Mouse (Mus musculus): ENCODE data around the gene L2hgdh. TPM values are rescaled to one million over a fixed set of nuclear protein-coding genes. Genes with fewer than 3 reads are reported as not detected.

Gene L2hgdh
- total and polyA plus RNA-seq, 3 experiments: 2.2 to 21.2 (median 10.1) TPM

DNA sequence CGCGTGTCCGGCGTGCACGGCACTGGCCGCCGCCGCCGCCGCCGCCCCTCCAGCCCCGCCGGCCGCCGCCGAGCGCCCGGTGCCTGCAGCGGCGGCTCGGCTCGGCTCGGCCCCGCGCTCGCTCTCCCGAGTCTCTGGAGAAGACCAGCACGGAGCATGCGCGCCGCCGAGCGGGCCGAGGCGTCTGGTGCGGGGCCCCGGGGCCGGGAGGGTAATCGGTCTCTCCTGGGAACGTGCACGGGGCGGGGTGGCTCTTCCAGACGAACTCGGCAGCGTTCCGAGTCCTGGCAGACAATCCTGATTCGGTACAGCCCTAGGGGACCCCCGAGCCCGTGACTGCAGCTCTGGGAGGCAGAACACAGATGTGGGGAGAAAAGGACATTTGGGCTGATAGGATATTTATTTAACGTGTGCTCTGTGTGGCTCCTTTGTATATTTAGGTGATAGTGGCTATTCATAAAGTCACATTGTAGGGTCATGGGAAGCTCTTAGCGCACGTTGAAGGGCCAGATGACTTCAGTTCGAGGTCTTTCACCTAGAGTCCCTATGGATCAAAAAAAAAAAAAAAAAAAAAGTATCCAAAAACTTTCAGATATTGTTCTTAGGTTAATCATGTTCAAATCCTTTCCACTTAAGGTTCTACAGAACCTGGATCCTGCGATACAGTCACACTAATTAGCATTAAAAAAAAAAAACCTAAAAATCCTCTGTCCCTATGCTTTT lies 42.4 kb downstream of the L2hgdh start:
- TF ChIP-seq CTCF (IDR thresholded peaks at IDR 0.05; ENCODE audit: low read depth, low read length): no peak
- no peak for TF ChIP-seq TAL1 (conservative IDR thresholded peaks at IDR 0.05; ENCODE audit: low read depth, low read length)
- TF ChIP-seq POLR2AphosphoS5 (IDR thresholded peaks at IDR 0.05; ENCODE audit: insufficient replicate concordance, low read depth, low read length): no peak
- no peak for TF ChIP-seq GATA2 (IDR thresholded peaks at IDR 0.05; ENCODE audit: borderline replicate concordance, low read depth, low read length)
- TF ChIP-seq GATA1 (IDR thresholded peaks at IDR 0.05; ENCODE audit: borderline replicate concordance, low read length): no peak
- Histone ChIP-seq H3K27me3 (ENCODE audit: insufficient read depth, low read length) (no peaks in the 10 kb centered on the region), H3K36me3 (replicated peaks) (no peaks in the 10 kb centered on the region), H3K4me3 (ENCODE audit: low read depth, low read length) (peak overlapping the region; percentile 85), H3K4me1 (ENCODE audit: insufficient read depth, low read depth, low read length) (peaks cover 28% of the 10 kb centered on the region), H3K9me3 (replicated peaks) (no peaks in the 10 kb centered on the region)
- ATAC-seq (ENCODE audit: extremely low read depth, insufficient number of reproducible peaks, low FRiP score, poor library complexity, severe bottlenecking): peak; percentile 46
- DNase-seq (ENCODE audit: low spot score): peak; percentile 85

DNA sequence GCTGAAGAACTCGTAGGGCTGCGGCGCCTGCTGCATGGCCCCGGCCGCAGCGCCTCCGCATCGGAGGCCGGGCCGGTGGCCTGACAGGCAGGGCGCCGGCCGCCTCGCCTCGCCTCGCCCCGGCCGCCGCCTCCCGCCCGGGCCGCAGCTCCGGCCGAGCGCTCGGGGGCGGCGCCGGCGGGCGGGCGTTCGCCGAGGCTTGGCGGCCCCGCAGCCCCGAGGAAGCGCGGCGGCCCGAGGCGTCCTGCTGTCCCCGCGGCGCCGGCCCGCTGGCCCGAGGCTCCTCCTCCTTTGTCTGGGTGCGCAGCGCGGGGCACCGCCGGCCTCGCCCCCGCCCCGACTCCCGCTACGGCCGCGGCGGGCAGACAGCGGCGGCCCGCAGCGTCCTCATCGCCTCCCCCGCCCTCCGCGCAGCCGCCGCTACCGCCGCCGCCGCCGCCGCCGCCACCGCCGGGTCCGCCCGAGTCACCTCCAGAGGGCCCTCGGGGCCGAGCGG lies 43.1 kb downstream of the L2hgdh start, which contains the start of gene Sos2:
Sos2 (minus strand) TSS at position 287 of the 496 bp plus-strand sequence.
- peaks cover 28% of the 10 kb centered on the region for H3K4me1 ChIP-seq (ENCODE audit: insufficient read depth, low read depth, low read length)
- no peaks in the 10 kb centered on the region for H3K36me3 ChIP-seq (replicated peaks)
- DNase-seq (ENCODE audit: low spot score) (peak; percentile 67), ATAC-seq (ENCODE audit: extremely low read depth, insufficient number of reproducible peaks, low FRiP score, poor library complexity, severe bottlenecking) (no peak)
- H3K9me3 ChIP-seq (replicated peaks): no peaks in the 10 kb centered on the region
- peak within 1 kb of the TSS; percentile 85 for H3K4me3 ChIP-seq (ENCODE audit: low read depth, low read length)
- no peaks in the 10 kb centered on the region for H3K27me3 ChIP-seq (ENCODE audit: insufficient read depth, low read length)
- TF ChIP-seq GATA1 (IDR thresholded peaks at IDR 0.05; ENCODE audit: borderline replicate concordance, low read length) (no peak), TAL1 (conservative IDR thresholded peaks at IDR 0.05; ENCODE audit: low read depth, low read length) (no peak), GATA2 (IDR thresholded peaks at IDR 0.05; ENCODE audit: borderline replicate concordance, low read depth, low read length) (no peak), POLR2AphosphoS5 (IDR thresholded peaks at IDR 0.05; ENCODE audit: insufficient replicate concordance, low read depth, low read length) (no peak), CTCF (IDR thresholded peaks at IDR 0.05; ENCODE audit: low read depth, low read length) (no peak)

DNA sequence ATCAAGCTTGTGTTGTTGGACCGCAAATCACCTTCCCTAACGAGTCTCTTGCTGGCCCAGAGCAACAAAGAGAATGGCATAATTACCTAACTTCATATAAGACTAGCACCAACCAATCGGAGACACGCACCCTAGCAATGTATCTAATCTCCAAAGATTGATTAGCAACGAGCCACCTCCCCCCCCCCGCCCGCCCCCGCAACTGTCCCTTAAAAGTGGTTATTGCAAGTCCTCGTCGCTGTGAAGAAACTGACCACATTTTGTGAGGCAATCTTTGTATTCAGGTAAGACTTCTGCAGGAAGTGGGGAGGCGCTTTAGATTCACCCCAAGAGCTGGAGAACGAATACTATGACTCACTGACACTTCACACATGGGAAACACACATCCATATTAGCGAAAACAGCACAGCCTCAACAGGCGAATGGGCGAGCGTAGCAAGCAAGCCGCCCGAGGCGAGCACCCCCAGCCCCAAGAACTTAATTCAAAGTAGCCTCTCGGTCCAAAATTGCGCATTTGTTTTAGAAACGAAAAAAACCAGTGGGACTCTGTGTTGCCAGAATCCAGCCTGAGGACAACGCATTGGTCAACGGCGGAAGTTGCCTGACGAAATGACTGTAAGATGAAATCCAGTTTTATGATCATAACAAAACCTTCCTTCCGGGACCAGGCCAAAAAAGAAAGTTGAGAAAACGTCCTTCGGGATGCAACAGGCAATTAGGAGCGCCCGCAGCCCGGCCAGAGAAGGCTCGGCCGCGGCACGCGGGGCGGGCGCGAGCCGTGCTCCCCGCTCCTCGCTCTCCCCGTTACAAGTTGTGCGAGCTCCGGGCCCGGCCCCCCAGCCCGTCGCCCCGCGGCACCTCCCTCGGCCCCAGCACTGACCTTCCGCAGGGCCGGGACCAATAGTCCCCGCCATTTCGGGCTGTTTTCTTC lies 43.8 kb downstream of the L2hgdh start:
- Histone ChIP-seq H3K9me3 (replicated peaks) (no peaks in the 10 kb centered on the region), H3K4me1 (ENCODE audit: insufficient read depth, low read depth, low read length) (peaks cover 28% of the 10 kb centered on the region), H3K36me3 (replicated peaks) (peaks cover 4% of the 10 kb centered on the region), H3K27me3 (ENCODE audit: insufficient read depth, low read length) (no peaks in the 10 kb centered on the region), H3K4me3 (ENCODE audit: low read depth, low read length) (peak overlapping the region; percentile 85)
- ATAC-seq (ENCODE audit: extremely low read depth, insufficient number of reproducible peaks, low FRiP score, poor library complexity, severe bottlenecking) (peak; percentile 51), DNase-seq (ENCODE audit: low spot score) (peak; percentile 70)
- TF ChIP-seq TAL1 (conservative IDR thresholded peaks at IDR 0.05; ENCODE audit: low read depth, low read length) (no peak), GATA2 (IDR thresholded peaks at IDR 0.05; ENCODE audit: borderline replicate concordance, low read depth, low read length) (no peak), POLR2AphosphoS5 (IDR thresholded peaks at IDR 0.05; ENCODE audit: insufficient replicate concordance, low read depth, low read length) (no peak), CTCF (IDR thresholded peaks at IDR 0.05; ENCODE audit: low read depth, low read length) (no peak), GATA1 (IDR thresholded peaks at IDR 0.05; ENCODE audit: borderline replicate concordance, low read length) (no peak)

DNA sequence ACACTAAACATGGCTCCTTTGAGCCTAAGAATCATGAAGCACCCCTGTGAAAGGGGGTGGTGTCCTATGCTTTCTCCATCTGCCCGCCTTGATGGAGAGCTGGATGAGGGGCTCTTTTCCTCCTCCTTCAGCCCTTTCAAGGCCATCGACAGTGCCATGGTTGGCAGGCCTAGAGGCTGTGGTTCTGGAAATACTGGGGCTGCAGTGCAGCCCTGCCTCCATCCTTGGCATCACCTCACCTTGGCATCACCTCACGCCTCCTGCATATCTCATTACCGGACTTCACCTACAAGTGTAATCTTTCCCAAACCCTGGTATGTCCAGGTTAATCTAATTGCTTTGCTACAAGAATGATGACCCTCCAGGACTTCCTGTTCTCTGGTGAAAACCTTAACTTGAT lies 48.5 kb downstream of the L2hgdh start:
- ATAC-seq (ENCODE audit: extremely low read depth, insufficient number of reproducible peaks, low FRiP score, poor library complexity, severe bottlenecking) (no peak), DNase-seq (ENCODE audit: low spot score) (no peak)
- peaks cover 14% of the 10 kb centered on the region for H3K36me3 ChIP-seq (replicated peaks)
- no peak overlapping the region for H3K4me3 ChIP-seq (ENCODE audit: low read depth, low read length)
- H3K4me1 ChIP-seq (ENCODE audit: insufficient read depth, low read depth, low read length): peaks cover 22% of the 10 kb centered on the region
- H3K27me3 ChIP-seq (ENCODE audit: insufficient read depth, low read length): no peaks in the 10 kb centered on the region
- no peak for TF ChIP-seq GATA2 (IDR thresholded peaks at IDR 0.05; ENCODE audit: borderline replicate concordance, low read depth, low read length)
- no peak for TF ChIP-seq CTCF (IDR thresholded peaks at IDR 0.05; ENCODE audit: low read depth, low read length)
- TF ChIP-seq TAL1 (conservative IDR thresholded peaks at IDR 0.05; ENCODE audit: low read depth, low read length): no peak
- TF ChIP-seq GATA1 (IDR thresholded peaks at IDR 0.05; ENCODE audit: borderline replicate concordance, low read length): no peak
- no peak for TF ChIP-seq POLR2AphosphoS5 (IDR thresholded peaks at IDR 0.05; ENCODE audit: insufficient replicate concordance, low read depth, low read length)
- H3K9me3 ChIP-seq (replicated peaks): no peaks in the 10 kb centered on the region

DNA sequence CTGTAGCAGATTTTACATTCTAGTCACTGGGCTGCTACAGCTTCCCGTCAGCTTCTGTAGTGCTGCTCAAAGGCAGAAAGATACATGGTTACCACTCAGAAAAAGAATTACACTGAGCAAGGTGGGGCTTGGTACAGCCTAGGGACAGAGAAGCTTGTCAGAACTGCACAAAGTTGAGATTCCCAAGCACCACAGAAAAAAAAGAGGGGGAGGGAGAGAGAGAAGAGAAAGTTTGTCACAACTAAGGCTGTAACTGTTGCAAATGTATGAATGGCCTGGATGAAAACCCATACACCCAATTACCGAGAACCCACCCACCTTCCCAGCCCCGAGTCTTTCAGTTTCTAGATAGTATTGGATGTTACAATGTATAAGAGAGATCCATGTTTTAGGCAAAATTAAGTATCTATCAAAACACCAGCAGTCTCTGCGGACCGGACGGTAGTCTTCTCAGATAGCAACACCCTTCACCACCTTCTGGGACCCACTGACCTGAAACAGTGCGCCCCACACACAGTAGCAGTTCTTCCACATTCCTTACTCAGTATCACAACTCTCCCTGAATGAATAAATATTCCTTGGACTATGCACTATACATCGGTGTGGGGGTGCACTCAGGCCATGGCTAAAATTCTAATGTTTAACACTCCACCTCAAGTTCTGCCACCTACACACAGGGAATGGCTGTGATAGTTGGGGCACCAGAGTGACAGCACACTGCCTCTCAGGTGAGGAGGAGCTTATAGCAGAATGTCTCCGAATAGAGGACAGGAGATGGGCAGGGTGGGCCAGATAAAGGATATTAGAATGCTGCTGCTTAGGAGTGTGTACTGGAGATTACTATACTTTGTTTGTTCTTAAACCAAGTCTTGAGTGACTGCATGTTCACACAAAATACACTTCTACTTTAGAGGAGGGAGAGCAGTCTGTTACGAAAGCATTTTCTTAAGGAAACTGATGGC lies 49.8 kb downstream of the L2hgdh start:
- ATAC-seq (ENCODE audit: extremely low read depth, insufficient number of reproducible peaks, low FRiP score, poor library complexity, severe bottlenecking) (no peak), DNase-seq (ENCODE audit: low spot score) (no peak)
- no peak overlapping the region for H3K4me3 ChIP-seq (ENCODE audit: low read depth, low read length)
- no peaks in the 10 kb centered on the region for H3K9me3 ChIP-seq (replicated peaks)
- no peak for TF ChIP-seq GATA2 (IDR thresholded peaks at IDR 0.05; ENCODE audit: borderline replicate concordance, low read depth, low read length)
- TF ChIP-seq GATA1 (IDR thresholded peaks at IDR 0.05; ENCODE audit: borderline replicate concordance, low read length): no peak
- TF ChIP-seq CTCF (IDR thresholded peaks at IDR 0.05; ENCODE audit: low read depth, low read length): no peak
- TF ChIP-seq POLR2AphosphoS5 (IDR thresholded peaks at IDR 0.05; ENCODE audit: insufficient replicate concordance, low read depth, low read length): no peak
- TF ChIP-seq TAL1 (conservative IDR thresholded peaks at IDR 0.05; ENCODE audit: low read depth, low read length): no peak
- peaks cover 24% of the 10 kb centered on the region for H3K36me3 ChIP-seq (replicated peaks)
- peaks cover 12% of the 10 kb centered on the region for H3K4me1 ChIP-seq (ENCODE audit: insufficient read depth, low read depth, low read length)
- H3K27me3 ChIP-seq (ENCODE audit: insufficient read depth, low read length): no peaks in the 10 kb centered on the region

All from G1E (cell line).